Mouse (Mus musculus) hindbrain, embryonic 15.5 days (tissue): ENCODE data around the gene Duoxa1. TPM values are rescaled to one million over a fixed set of nuclear protein-coding genes. Genes with fewer than 3 reads are reported as not detected.

ENCODE experiments used
- ATAC-seq: fragments of 200-750 bp; cut with Nextera tagmentation; 2 replicates; pipeline ENCODE4 v1.8.0; 2017; ENCODE audit warnings: low read depth, moderate number of reproducible peaks, moderate TSS enrichment; ENCODE audit not compliant: low FRiP score
- H3K27ac ChIP-seq: fragments of 300-500 bp; sonication (generic); replicated peaks from 2 replicates; pipeline ENCODE4 v1.5.1; 2015; ENCODE audit warnings: mild to moderate bottlenecking, inconsistent platforms
- H3K27me3 ChIP-seq: fragments of 300-500 bp; sonication (generic); 2 replicates; pipeline ENCODE4 v1.6.1; 2015; ENCODE audit warnings: control low read depth, inconsistent platforms
- H3K36me3 ChIP-seq: fragments of 300-500 bp; sonication (generic); 2 replicates; pipeline ENCODE4 v1.6.1; 2015; ENCODE audit warnings: control low read depth, inconsistent platforms
- H3K4me1 ChIP-seq: fragments of 300-500 bp; sonication (generic); replicated peaks from 2 replicates; pipeline ENCODE4 v1.6.1; 2015; ENCODE audit warnings: control low read depth, inconsistent platforms
- H3K4me2 ChIP-seq: fragments of 300-500 bp; sonication (generic); 2 replicates; pipeline ENCODE4 v1.6.1; 2015; ENCODE audit warnings: moderate library complexity, mild to moderate bottlenecking, inconsistent platforms
- H3K4me3 ChIP-seq: fragments of 300-500 bp; sonication (generic); 2 replicates; pipeline ENCODE4 v1.5.1; 2015; ENCODE audit warnings: mild to moderate bottlenecking, inconsistent platforms
- H3K9ac ChIP-seq: fragments of 300-500 bp; sonication (generic); 2 replicates; pipeline ENCODE4 v1.6.1; 2015; ENCODE audit warnings: inconsistent platforms
- H3K9me3 ChIP-seq: fragments of 300-500 bp; sonication (generic); 2 replicates; pipeline ENCODE4 v1.6.1; 2016; ENCODE audit warnings: control low read depth, inconsistent platforms
- WGBS: fragments of 180-500 bp; shearing (Covaris S2); methylation state at CpG from one replicate; pipeline ENCODE4 v1.1.7; 2015; 5-methylcytosine and 5-hydroxymethylcytosine counted together
- polyA plus RNA-seq: library from polyadenylated mRNA; unstranded; fragments of >200 nt; fragmentation: Nextera tagmentation; extraction: Ambion mirVana; gene quantifications from 2 replicates; pipeline ENCODE4 v1.2.1, GENCODE M21; 2015

Gene Duoxa1
- polyA plus RNA-seq, 1 experiment from 2014 or later, result 0.23 TPM

- Histone ChIP-seq H3K4me1 (peaks cover 44% of the 10 kb centered on the region), H3K4me2 (peak overlapping the region; percentile 88), H3K4me3 (peak overlapping the region; percentile 38), H3K27ac (no peak overlapping the region), H3K9me3 (no peaks in the 10 kb centered on the region), H3K27me3 (peaks cover 69% of the 10 kb centered on the region), H3K36me3 (no peaks in the 10 kb centered on the region), H3K9ac (peak overlapping the region; percentile 39)
- WGBS, result 8% methylated on average over 23 of the region's 23 CpGs
- ATAC-seq, result no peak
Observed at GRCm38 (mm10) chr2:122301921-122302573, 11.5 kb downstream of the Duoxa1 start.

GRCm38 (mm10) chr2:122301081-122301920, 12.2 kb downstream of the Duoxa1 start:
- no peak overlapping the region for H3K27ac ChIP-seq
- WGBS, result under 1% methylated on average over 48 of the region's 48 CpGs
- no peaks in the 10 kb centered on the region for H3K9me3 ChIP-seq
- peak overlapping the region; percentile 88 for H3K4me2 ChIP-seq
- H3K27me3 ChIP-seq, result peaks cover 66% of the 10 kb centered on the region
- peaks cover 49% of the 10 kb centered on the region for H3K4me1 ChIP-seq
- ATAC-seq, result peak; percentile 52
- H3K4me3 ChIP-seq, result peak overlapping the region; percentile 38
- no peaks in the 10 kb centered on the region for H3K36me3 ChIP-seq
- H3K9ac ChIP-seq, result peak overlapping the region; percentile 39

GRCm38 (mm10) chr2:122300656-122301020, 12.9 kb downstream of the Duoxa1 start:
- Histone ChIP-seq H3K9me3 (no peaks in the 10 kb centered on the region), H3K4me2 (peak overlapping the region; percentile 88), H3K9ac (no peak overlapping the region), H3K36me3 (no peaks in the 10 kb centered on the region), H3K27ac (no peak overlapping the region), H3K4me3 (peak overlapping the region; percentile 38), H3K27me3 (peaks cover 71% of the 10 kb centered on the region), H3K4me1 (peaks cover 49% of the 10 kb centered on the region)
- no peak for ATAC-seq
- WGBS, result 6% methylated on average over 14 of the region's 14 CpGs

- Histone ChIP-seq H3K27me3 (peaks cover 76% of the 10 kb centered on the region), H3K4me1 (peaks cover 49% of the 10 kb centered on the region), H3K4me3 (no peak overlapping the region), H3K9ac (no peak overlapping the region), H3K36me3 (no peaks in the 10 kb centered on the region), H3K9me3 (no peaks in the 10 kb centered on the region), H3K27ac (no peak overlapping the region), H3K4me2 (no peak overlapping the region)
- 8% methylated on average over 14 of the region's 14 CpGs for WGBS
- ATAC-seq, result no peak
Observed at GRCm38 (mm10) chr2:122299911-122300655, 13.4 kb downstream of the Duoxa1 start.

- no peak for ATAC-seq
- H3K9ac ChIP-seq, result peak within 1 kb of the TSS; percentile 2
Observed at GRCm38 (mm10) chr2:122298596-122299490, 14.7 kb downstream of the Duoxa1 start, which contains the start of gene Duoxa2. Duoxa2 (plus strand) TSS chr2:122298900.

GRCm38 (mm10) chr2:122298096-122298499, 15.4 kb downstream of the Duoxa1 start, which contains the start of gene Duox2:
Duox2 (minus strand) TSS chr2:122298449.
- Histone ChIP-seq H3K4me3 (peak within 1 kb of the TSS; percentile 28), H3K9ac (peak within 1 kb of the TSS; percentile 2), H3K4me1 (peaks cover 49% of the 10 kb centered on the region), H3K27me3 (peaks cover 80% of the 10 kb centered on the region), H3K9me3 (no peaks in the 10 kb centered on the region), H3K4me2 (peak within 1 kb of the TSS; percentile 52), H3K27ac (no peak within 1 kb of the TSS), H3K36me3 (no peaks in the 10 kb centered on the region)
- 3% methylated on average over 13 of the region's 13 CpGs for WGBS
- no peak for ATAC-seq

More at GRCm38 (mm10) chr2:122298596-122299490, 14.7 kb downstream of the Duoxa1 start, which contains the start of gene Duoxa2:
- Histone ChIP-seq H3K27ac (no peak within 1 kb of the TSS), H3K9me3 (no peaks in the 10 kb centered on the region), H3K4me2 (peak within 1 kb of the TSS; percentile 52), H3K4me1 (peaks cover 49% of the 10 kb centered on the region), H3K27me3 (peaks cover 78% of the 10 kb centered on the region), H3K4me3 (peak within 1 kb of the TSS; percentile 28), H3K36me3 (no peaks in the 10 kb centered on the region)
- 1% methylated on average over 43 of the region's 43 CpGs for WGBS

GRCm38 (mm10) chr2:122297271-122298095, 16.0 kb downstream of the Duoxa1 start:
- Histone ChIP-seq H3K27ac (no peak overlapping the region), H3K4me3 (peak overlapping the region; percentile 28), H3K9me3 (no peaks in the 10 kb centered on the region), H3K36me3 (no peaks in the 10 kb centered on the region), H3K9ac (no peak overlapping the region), H3K27me3 (peaks cover 75% of the 10 kb centered on the region), H3K4me1 (peaks cover 49% of the 10 kb centered on the region), H3K4me2 (peak overlapping the region; percentile 52)
- 2% methylated on average over 35 of the region's 35 CpGs for WGBS
- no peak for ATAC-seq

- Histone ChIP-seq H3K9me3 (no peaks in the 10 kb centered on the region), H3K4me3 (no peak overlapping the region), H3K4me1 (peaks cover 28% of the 10 kb centered on the region), H3K27me3 (peaks cover 58% of the 10 kb centered on the region), H3K9ac (no peak overlapping the region), H3K27ac (no peak overlapping the region), H3K36me3 (no peaks in the 10 kb centered on the region), H3K4me2 (no peak overlapping the region)
- WGBS, result 9% methylated on average over 7 of the region's 7 CpGs
- no peak; the same call in 1 of the 2 replicates for ATAC-seq
Observed at GRCm38 (mm10) chr2:122294916-122295315, 18.6 kb downstream of the Duoxa1 start.

GRCm38 (mm10) chr2:122286137-122286536, 27.4 kb downstream of the Duoxa1 start:
- Histone ChIP-seq H3K36me3 (no peaks in the 10 kb centered on the region), H3K9me3 (no peaks in the 10 kb centered on the region), H3K4me1 (no peaks in the 10 kb centered on the region), H3K27me3 (no peaks in the 10 kb centered on the region), H3K4me2 (no peak overlapping the region), H3K9ac (no peak overlapping the region), H3K27ac (no peak overlapping the region), H3K4me3 (no peak overlapping the region)
- ATAC-seq, result no peak
- WGBS, result 48% methylated on average over 7 of the region's 7 CpGs

- no peak overlapping the region for H3K9ac ChIP-seq
- H3K4me1 ChIP-seq, result no peaks in the 10 kb centered on the region
- no peak overlapping the region for H3K4me3 ChIP-seq
- no peak overlapping the region for H3K27ac ChIP-seq
- no peak overlapping the region for H3K4me2 ChIP-seq
- H3K36me3 ChIP-seq, result no peaks in the 10 kb centered on the region
- H3K9me3 ChIP-seq, result no peaks in the 10 kb centered on the region
- H3K27me3 ChIP-seq, result no peaks in the 10 kb centered on the region
- 85% methylated on average over 9 of the region's 9 CpGs for WGBS
- ATAC-seq, result no peak
Observed at GRCm38 (mm10) chr2:122284091-122284490, 29.4 kb downstream of the Duoxa1 start.
